Mouse (Mus musculus): Measurements from ENCODE around the gene Oas1a. TPM values are rescaled to one million over a fixed set of nuclear protein-coding genes. Genes with fewer than 3 reads are reported as not detected.
"Not testable (repeated sequence)": the region's sequence is repeated elsewhere in the genome, so short reads cannot be mapped to it uniquely, and the experiment has no call there.

Gene Oas1a
- polyA plus RNA-seq, 1 experiment from 2014 or later, result 5.8 TPM

- H3K27ac ChIP-seq (ENCODE audit: low read depth); DNase-seq; H3K9ac ChIP-seq (replicated peaks); H3K4me1 ChIP-seq (ENCODE audit: insufficient read depth); H3K4me2 ChIP-seq (ENCODE audit: low read depth, low read length); H3K4me3 ChIP-seq (ENCODE audit: low read depth, low read length); H3K36me3 ChIP-seq (replicated peaks; ENCODE audit: insufficient read depth, low read length); ATAC-seq; H3K27me3 ChIP-seq (ENCODE audit: insufficient read depth, low read length); H3K9me3 ChIP-seq (ENCODE audit: low read length): not testable (repeated sequence)
- TF ChIP-seq CTCF (IDR thresholded peaks at IDR 0.05; ENCODE audit: low read depth), result 0 out of 2 replicates have a peak, but pooled peaks have one; percentile 25
- 42% methylated on average over 8 of the region's 8 CpGs for WGBS (ENCODE audit: insufficient replicate concordance)
Observed at GRCm38 (mm10) chr5:120914204-120914603, 6.9 kb upstream of the Oas1a start, which contains the start of gene Oas1d. TSS of gene Oas1d (plus strand) at chr5:120914536.

GRCm38 (mm10) chr5:120908196-120908920 lies 1.0 kb upstream of the Oas1a start:
- Histone ChIP-seq H3K9me3 (ENCODE audit: low read length) (no peaks in the 10 kb centered on the region), H3K27ac (ENCODE audit: low read depth) (no peak overlapping the region), H3K4me1 (ENCODE audit: insufficient read depth) (no peaks in the 10 kb centered on the region), H3K27me3 (ENCODE audit: insufficient read depth, low read length) (no peaks in the 10 kb centered on the region), H3K4me3 (ENCODE audit: low read depth, low read length) (no peak overlapping the region), H3K4me2 (ENCODE audit: low read depth, low read length) (no peak overlapping the region), H3K36me3 (replicated peaks; ENCODE audit: insufficient read depth, low read length) (no peaks in the 10 kb centered on the region), H3K9ac (replicated peaks) (no peak overlapping the region)
- DNase-seq, result no peak
- TF ChIP-seq CTCF (IDR thresholded peaks at IDR 0.05; ENCODE audit: low read depth), result no peak
- TF ChIP-seq EP300 (IDR thresholded peaks at IDR 0.05; ENCODE audit: low read depth), result no peak
- 50% methylated on average over 7 of the region's 7 CpGs for WGBS (ENCODE audit: insufficient replicate concordance)
- ATAC-seq, result no peak

GRCm38 (mm10) chr5:120902056-120902455 lies 5.3 kb downstream of the Oas1a start:
- Histone ChIP-seq H3K9me3 (ENCODE audit: low read length) (no peaks in the 10 kb centered on the region), H3K4me3 (ENCODE audit: low read depth, low read length) (no peak overlapping the region), H3K27me3 (ENCODE audit: insufficient read depth, low read length) (no peaks in the 10 kb centered on the region), H3K9ac (replicated peaks) (no peak overlapping the region), H3K36me3 (replicated peaks; ENCODE audit: insufficient read depth, low read length) (no peaks in the 10 kb centered on the region), H3K4me2 (ENCODE audit: low read depth, low read length) (no peak overlapping the region), H3K27ac (ENCODE audit: low read depth) (no peak overlapping the region), H3K4me1 (ENCODE audit: insufficient read depth) (no peaks in the 10 kb centered on the region)
- DNase-seq (no peak), ATAC-seq (no peak)
- WGBS (ENCODE audit: insufficient replicate concordance), result 88% methylated on average over 5 of the region's 5 CpGs
- TF ChIP-seq EP300 (IDR thresholded peaks at IDR 0.05; ENCODE audit: low read depth) (no peak), CTCF (IDR thresholded peaks at IDR 0.05; ENCODE audit: low read depth) (no peak)

GRCm38 (mm10) chr5:120900666-120901065 lies 6.7 kb downstream of the Oas1a start:
- TF ChIP-seq EP300 (IDR thresholded peaks at IDR 0.05; ENCODE audit: low read depth) (no peak), CTCF (IDR thresholded peaks at IDR 0.05; ENCODE audit: low read depth) (no peak)
- no peak overlapping the region for H3K4me2 ChIP-seq (ENCODE audit: low read depth, low read length)
- H3K9me3 ChIP-seq (ENCODE audit: low read length), result no peaks in the 10 kb centered on the region
- H3K27me3 ChIP-seq (ENCODE audit: insufficient read depth, low read length), result no peaks in the 10 kb centered on the region
- no peak overlapping the region for H3K4me3 ChIP-seq (ENCODE audit: low read depth, low read length)
- ATAC-seq (no peak), DNase-seq (no peak)
- H3K9ac ChIP-seq (replicated peaks), result no peak overlapping the region
- no peak overlapping the region for H3K27ac ChIP-seq (ENCODE audit: low read depth)
- no peaks in the 10 kb centered on the region for H3K36me3 ChIP-seq (replicated peaks; ENCODE audit: insufficient read depth, low read length)
- H3K4me1 ChIP-seq (ENCODE audit: insufficient read depth), result no peaks in the 10 kb centered on the region
- WGBS (ENCODE audit: insufficient replicate concordance), result 50% methylated on average over 1 of the region's 1 CpGs

GRCm38 (mm10) chr5:120898726-120899125 lies 8.6 kb downstream of the Oas1a start:
- DNase-seq (no peak), ATAC-seq (no peak)
- Histone ChIP-seq H3K4me1 (ENCODE audit: insufficient read depth) (no peaks in the 10 kb centered on the region), H3K27ac (ENCODE audit: low read depth) (no peak overlapping the region), H3K9ac (replicated peaks) (no peak overlapping the region), H3K36me3 (replicated peaks; ENCODE audit: insufficient read depth, low read length) (no peaks in the 10 kb centered on the region), H3K27me3 (ENCODE audit: insufficient read depth, low read length) (no peaks in the 10 kb centered on the region), H3K4me2 (ENCODE audit: low read depth, low read length) (no peak overlapping the region), H3K4me3 (ENCODE audit: low read depth, low read length) (no peak overlapping the region), H3K9me3 (ENCODE audit: low read length) (no peaks in the 10 kb centered on the region)
- TF ChIP-seq CTCF (IDR thresholded peaks at IDR 0.05; ENCODE audit: low read depth) (no peak), EP300 (IDR thresholded peaks at IDR 0.05; ENCODE audit: low read depth) (no peak)

- Histone ChIP-seq H3K4me3 (ENCODE audit: low read depth, low read length) (no peak overlapping the region), H3K27ac (ENCODE audit: low read depth) (no peak overlapping the region), H3K4me1 (ENCODE audit: insufficient read depth) (no peaks in the 10 kb centered on the region), H3K27me3 (ENCODE audit: insufficient read depth, low read length) (no peaks in the 10 kb centered on the region), H3K9ac (replicated peaks) (no peak overlapping the region), H3K36me3 (replicated peaks; ENCODE audit: insufficient read depth, low read length) (no peaks in the 10 kb centered on the region), H3K4me2 (ENCODE audit: low read depth, low read length) (no peak overlapping the region), H3K9me3 (ENCODE audit: low read length) (no peaks in the 10 kb centered on the region)
- no peak for ATAC-seq
- DNase-seq, result no peak
- TF ChIP-seq EP300 (IDR thresholded peaks at IDR 0.05; ENCODE audit: low read depth) (no peak), CTCF (IDR thresholded peaks at IDR 0.05; ENCODE audit: low read depth) (no peak)
- 82% methylated on average over 6 of the region's 6 CpGs for WGBS (ENCODE audit: insufficient replicate concordance)
Observed at GRCm38 (mm10) chr5:120898307-120898706, 9.0 kb downstream of the Oas1a start.

Data from liver, postnatal 0 days (tissue).